Mouse (Mus musculus) embryonic facial prominence, embryonic 12.5 days (tissue): ENCODE measurements around the gene Asb1. TPM values are rescaled to one million over a fixed set of nuclear protein-coding genes. Genes with fewer than 3 reads are reported as not detected.
A peak's percentile ranks its signal among the peaks of the same experiment; 100 is the strongest.

ENCODE experiments used
- ATAC-seq: fragments of 200-750 bp; cut with Nextera tagmentation; 2 replicates; pipeline ENCODE4 v1.8.0; 2017; ENCODE audit not compliant: insufficient number of reproducible peaks, insufficient read depth, low FRiP score, low TSS enrichment
- H3K27ac ChIP-seq: fragments of 300-500 bp; sonication (generic); 2 replicates; pipeline ENCODE4 v1.5.1; 2016; ENCODE audit warnings: mild to moderate bottlenecking
- H3K27me3 ChIP-seq: fragments of 300-500 bp; sonication (generic); 2 replicates; pipeline ENCODE4 v1.6.1; 2016; ENCODE audit warnings: mild to moderate bottlenecking, moderate library complexity
- H3K36me3 ChIP-seq: fragments of 300-500 bp; sonication (generic); 2 replicates; pipeline ENCODE4 v1.6.1; 2016; ENCODE audit warnings: mild to moderate bottlenecking
- H3K4me1 ChIP-seq: fragments of 300-500 bp; sonication (generic); 2 replicates; pipeline ENCODE4 v1.6.1; 2016
- H3K4me2 ChIP-seq: fragments of 300-500 bp; sonication (generic); replicated peaks from 2 replicates; pipeline ENCODE4 v1.6.1; 2016; ENCODE audit warnings: mild to moderate bottlenecking, moderate library complexity
- H3K4me3 ChIP-seq: fragments of 300-500 bp; sonication (generic); 2 replicates; pipeline ENCODE4 v1.5.1; 2016; ENCODE audit warnings: mild to moderate bottlenecking
- H3K9ac ChIP-seq: fragments of 300-500 bp; sonication (generic); 2 replicates; pipeline ENCODE4 v1.6.1; 2016; ENCODE audit warnings: mild to moderate bottlenecking, moderate library complexity
- H3K9me3 ChIP-seq: fragments of 300-500 bp; sonication (generic); 2 replicates; pipeline ENCODE4 v1.6.1; 2016; ENCODE audit warnings: mild to moderate bottlenecking, moderate library complexity
- WGBS: fragments of 180-500 bp; shearing (Covaris S2); methylation state at CpG from one replicate; pipeline ENCODE4 v1.1.7; 2016; 5-methylcytosine and 5-hydroxymethylcytosine counted together
- polyA plus RNA-seq: library from polyadenylated mRNA; unstranded; fragments of >200 nt; fragmentation: Nextera tagmentation; extraction: Ambion mirVana; gene quantifications from 2 replicates; pipeline ENCODE4 v1.2.1, GENCODE M21; 2016

Gene Asb1
- polyA plus RNA-seq, 1 experiment from 2014 or later = 9.0 TPM

- H3K9me3 ChIP-seq = no peaks in the 10 kb centered on the region
- no peak overlapping the region for H3K4me3 ChIP-seq
- WGBS = 84% methylated on average over 4 of the region's 4 CpGs
- no peaks in the 10 kb centered on the region for H3K4me1 ChIP-seq
- ATAC-seq = no peak
- no peak overlapping the region for H3K4me2 ChIP-seq
- H3K36me3 ChIP-seq = peaks cover 12% of the 10 kb centered on the region; the same call in 1 of the 2 replicates
- H3K9ac ChIP-seq = no peak overlapping the region
- H3K27ac ChIP-seq = no peak overlapping the region
- H3K27me3 ChIP-seq = peaks cover 9% of the 10 kb centered on the region
Observed at GRCm38 (mm10) chr1:91532243-91532642, 8.1 kb upstream of the Asb1 start.

- Histone ChIP-seq H3K4me3 (no peak overlapping the region), H3K27ac (peak overlapping the region; percentile 9; the same call in 1 of the 2 replicates), H3K27me3 (peaks cover 12% of the 10 kb centered on the region), H3K9me3 (no peaks in the 10 kb centered on the region), H3K4me1 (no peaks in the 10 kb centered on the region), H3K9ac (no peak overlapping the region), H3K36me3 (peaks cover 6% of the 10 kb centered on the region; the same call in 1 of the 2 replicates), H3K4me2 (no peak overlapping the region)
- no peak for ATAC-seq
- WGBS = 86% methylated on average over 5 of the region's 5 CpGs
Observed at GRCm38 (mm10) chr1:91532892-91533291, 7.5 kb upstream of the Asb1 start.

DNA sequence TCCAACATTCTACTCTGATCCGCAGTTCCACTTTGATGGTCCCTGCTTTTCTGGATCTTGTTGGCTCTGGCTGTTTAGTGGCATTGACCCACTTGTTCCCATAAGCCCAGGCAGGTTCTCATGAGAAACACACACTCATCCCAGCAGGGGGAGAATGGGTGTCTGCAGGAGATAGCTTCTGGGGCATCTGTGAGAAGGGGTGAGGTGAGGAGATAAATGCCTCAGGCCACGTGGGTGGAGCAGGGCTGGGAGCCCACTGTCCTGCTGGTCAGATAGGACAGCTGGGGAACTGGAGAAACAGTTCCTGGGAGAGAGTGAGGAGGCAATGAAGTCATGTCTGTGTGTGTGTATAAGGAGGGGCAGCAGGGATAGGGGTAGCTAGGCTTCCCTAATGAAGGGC lies 6.9 kb upstream of the Asb1 start:
- 54% methylated on average over 2 of the region's 2 CpGs for WGBS
- no peak overlapping the region for H3K9ac ChIP-seq
- no peak overlapping the region for H3K4me2 ChIP-seq
- peaks cover 6% of the 10 kb centered on the region; the same call in 1 of the 2 replicates for H3K36me3 ChIP-seq
- H3K4me1 ChIP-seq = no peaks in the 10 kb centered on the region
- no peak for ATAC-seq
- no peak overlapping the region for H3K4me3 ChIP-seq
- peaks cover 18% of the 10 kb centered on the region for H3K27me3 ChIP-seq
- H3K27ac ChIP-seq = peak overlapping the region; percentile 9; the same call in 1 of the 2 replicates
- no peaks in the 10 kb centered on the region for H3K9me3 ChIP-seq

DNA sequence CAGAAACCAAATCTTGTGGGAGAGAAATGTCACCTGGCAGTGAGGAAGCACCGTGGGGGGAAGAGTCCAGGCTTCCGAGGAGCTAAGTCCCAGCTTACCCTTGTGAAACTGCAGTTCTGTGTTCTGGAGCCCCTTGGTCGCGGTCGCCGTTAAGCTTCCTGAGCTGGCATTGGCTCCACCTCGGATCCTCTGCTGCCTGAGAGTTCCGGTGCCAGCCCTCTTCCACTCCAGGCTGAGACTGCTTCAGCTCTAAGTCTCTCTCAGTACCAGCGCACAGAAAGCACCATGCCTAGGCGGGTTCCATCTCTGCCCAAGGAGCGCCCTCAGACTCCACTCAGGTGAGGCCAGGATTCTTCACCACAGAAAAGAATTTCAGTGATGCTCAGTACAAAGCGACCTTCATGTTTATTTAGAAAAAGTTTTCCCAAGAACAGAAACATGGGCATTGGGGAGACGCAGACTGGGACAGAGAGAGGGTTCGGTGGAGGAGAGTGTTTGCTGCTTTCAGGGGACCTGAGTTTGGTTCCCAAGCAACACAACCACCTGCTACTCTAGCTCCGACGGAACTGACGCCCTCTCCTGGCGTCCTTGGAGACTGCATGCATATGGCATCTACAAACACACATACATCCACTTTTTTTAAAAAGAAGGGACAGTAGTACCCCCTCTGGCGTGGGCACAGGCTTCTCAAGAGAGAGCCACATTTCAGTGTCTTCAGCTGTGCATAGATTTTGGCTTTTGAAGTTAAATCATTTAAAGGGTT lies 6.2 kb upstream of the Asb1 start:
- Histone ChIP-seq H3K27me3 (peaks cover 24% of the 10 kb centered on the region), H3K4me2 (no peak overlapping the region), H3K9ac (no peak overlapping the region), H3K36me3 (peaks cover 6% of the 10 kb centered on the region; the same call in 1 of the 2 replicates), H3K27ac (no peak overlapping the region), H3K9me3 (no peaks in the 10 kb centered on the region), H3K4me3 (no peak overlapping the region), H3K4me1 (no peaks in the 10 kb centered on the region)
- ATAC-seq = no peak
- 71% methylated on average over 19 of the region's 19 CpGs for WGBS

- peaks cover 11% of the 10 kb centered on the region for H3K4me1 ChIP-seq
- no peaks in the 10 kb centered on the region for H3K36me3 ChIP-seq
- ATAC-seq = no peak
- WGBS = 18% methylated on average over 22 of the region's 22 CpGs
- no peak overlapping the region for H3K4me3 ChIP-seq
- H3K9me3 ChIP-seq = no peaks in the 10 kb centered on the region
- no peak overlapping the region for H3K27ac ChIP-seq
- peaks cover 32% of the 10 kb centered on the region for H3K27me3 ChIP-seq
- H3K9ac ChIP-seq = no peak overlapping the region
- H3K4me2 ChIP-seq = no peak overlapping the region
Observed at GRCm38 (mm10) chr1:91537786-91538569, 2.4 kb upstream of the Asb1 start.

DNA sequence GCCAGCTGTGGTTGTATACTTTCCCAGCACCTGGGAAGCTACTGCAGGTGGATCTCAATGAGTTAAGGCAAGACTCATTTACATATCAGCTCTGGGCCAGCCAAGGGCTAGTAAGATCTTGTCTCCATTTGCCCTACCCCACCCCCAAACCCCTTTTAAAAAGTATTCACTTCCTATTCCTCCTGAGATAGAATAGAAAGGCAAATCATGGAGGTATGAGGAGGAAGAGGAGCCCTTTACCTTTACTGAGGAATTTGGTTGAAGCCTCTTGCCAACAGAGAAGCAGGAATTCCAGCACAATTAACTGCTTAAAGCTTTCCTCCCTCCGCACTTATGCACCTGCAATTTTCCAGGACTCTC lies 1.8 kb upstream of the Asb1 start:
- WGBS = 40% methylated on average over 1 of the region's 1 CpGs
- Histone ChIP-seq H3K27me3 (peaks cover 32% of the 10 kb centered on the region), H3K4me3 (no peak overlapping the region), H3K4me2 (no peak overlapping the region), H3K36me3 (no peaks in the 10 kb centered on the region), H3K9ac (no peak overlapping the region), H3K27ac (no peak overlapping the region), H3K4me1 (peaks cover 11% of the 10 kb centered on the region), H3K9me3 (no peaks in the 10 kb centered on the region)
- no peak for ATAC-seq

- WGBS = 30% methylated on average over 6 of the region's 6 CpGs
- no peak for ATAC-seq
- H3K4me2 ChIP-seq = peak overlapping the region; percentile 96
- no peak overlapping the region for H3K9ac ChIP-seq
- no peaks in the 10 kb centered on the region for H3K36me3 ChIP-seq
- H3K9me3 ChIP-seq = no peaks in the 10 kb centered on the region
- peak overlapping the region; percentile 90; the same call in 1 of the 2 replicates for H3K4me3 ChIP-seq
- peaks cover 32% of the 10 kb centered on the region for H3K27me3 ChIP-seq
- H3K4me1 ChIP-seq = peaks cover 11% of the 10 kb centered on the region
- no peak overlapping the region for H3K27ac ChIP-seq
Observed at GRCm38 (mm10) chr1:91539246-91539645, 1.1 kb upstream of the Asb1 start.

- Histone ChIP-seq H3K27ac (no peak overlapping the region), H3K4me2 (peak overlapping the region; percentile 96), H3K9ac (peak overlapping the region; percentile 41), H3K9me3 (no peaks in the 10 kb centered on the region), H3K4me1 (peaks cover 11% of the 10 kb centered on the region), H3K36me3 (0 out of 2 replicates have a peak, but pooled peaks cover 2% of the 10 kb centered on the region), H3K4me3 (peak overlapping the region; percentile 90), H3K27me3 (peaks cover 32% of the 10 kb centered on the region)
- ATAC-seq = 0 out of 2 replicates have a peak, but pooled peaks have one; percentile 12
- WGBS = 3% methylated on average over 22 of the region's 22 CpGs
Observed at GRCm38 (mm10) chr1:91539704-91540270, 557 bp upstream of the Asb1 start.

DNA sequence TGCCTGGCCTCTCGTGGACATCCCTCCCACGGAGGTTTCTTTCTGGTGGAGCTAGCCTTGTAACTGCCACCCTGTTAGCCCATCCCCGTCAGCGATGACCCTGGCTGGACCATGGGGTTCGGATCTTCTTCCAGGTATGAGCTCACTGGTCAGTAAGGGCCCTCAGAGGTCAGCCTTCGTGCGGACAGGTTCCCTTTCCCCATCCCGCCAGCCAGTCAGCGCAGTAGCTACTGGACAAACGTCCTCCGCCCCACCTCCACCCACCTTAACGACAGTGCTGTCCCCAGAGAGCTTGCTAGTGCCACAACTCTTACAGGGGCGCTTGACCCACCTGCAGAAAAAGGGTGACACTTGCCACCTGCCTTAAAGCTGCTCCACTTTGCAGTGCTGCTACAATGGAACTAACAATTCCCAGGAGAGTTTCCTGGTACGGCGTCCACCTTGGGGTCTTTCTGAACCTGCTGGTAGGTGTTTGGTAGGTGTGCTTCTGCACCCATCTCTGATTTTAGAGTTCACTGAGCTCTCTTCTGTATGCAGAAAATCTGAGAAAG lies 773 bp downstream of the Asb1 start:
- peak overlapping the region; percentile 69 for H3K9ac ChIP-seq
- peak overlapping the region; percentile 96 for H3K4me2 ChIP-seq
- H3K4me1 ChIP-seq = peaks cover 11% of the 10 kb centered on the region
- H3K27ac ChIP-seq = no peak overlapping the region
- WGBS = 15% methylated on average over 15 of the region's 15 CpGs
- H3K9me3 ChIP-seq = no peaks in the 10 kb centered on the region
- peaks cover 31% of the 10 kb centered on the region for H3K27me3 ChIP-seq
- H3K4me3 ChIP-seq = peak overlapping the region; percentile 90
- H3K36me3 ChIP-seq = peaks cover 9% of the 10 kb centered on the region
- no peak for ATAC-seq

DNA sequence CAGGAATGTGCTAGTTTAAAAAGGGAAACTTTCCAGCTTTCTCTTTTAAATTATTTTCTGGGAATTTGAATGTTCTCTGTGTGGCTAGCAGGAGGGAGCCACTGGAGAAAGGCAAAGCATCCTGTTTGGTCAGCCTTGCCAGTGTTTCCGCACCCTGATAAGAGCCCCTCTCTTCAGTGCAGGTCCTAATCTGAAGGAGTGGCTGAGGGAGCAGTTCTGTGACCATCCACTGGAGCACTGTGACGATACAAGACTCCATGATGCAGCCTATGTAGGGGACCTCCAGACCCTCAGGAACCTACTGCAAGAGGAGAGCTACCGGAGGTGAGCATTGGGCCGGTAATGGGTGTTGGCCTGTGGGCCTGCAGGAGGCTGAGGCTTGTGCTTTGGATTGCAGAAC lies 3.6 kb downstream of the Asb1 start:
- WGBS = 86% methylated on average over 4 of the region's 4 CpGs
- no peak for ATAC-seq
- no peak overlapping the region for H3K4me3 ChIP-seq
- H3K4me1 ChIP-seq = peaks cover 11% of the 10 kb centered on the region
- H3K9ac ChIP-seq = no peak overlapping the region
- H3K27ac ChIP-seq = no peak overlapping the region
- no peaks in the 10 kb centered on the region for H3K9me3 ChIP-seq
- peaks cover 28% of the 10 kb centered on the region for H3K36me3 ChIP-seq
- H3K27me3 ChIP-seq = peaks cover 9% of the 10 kb centered on the region
- H3K4me2 ChIP-seq = no peak overlapping the region

- H3K4me3 ChIP-seq = no peak overlapping the region
- no peak for ATAC-seq
- WGBS = 66% methylated on average over 1 of the region's 1 CpGs
Observed at GRCm38 (mm10) chr1:91545226-91545625, 4.9 kb downstream of the Asb1 start.

More at GRCm38 (mm10) chr1:91545226-91545625, 4.9 kb downstream of the Asb1 start:
- H3K27ac ChIP-seq = no peak overlapping the region
- H3K9ac ChIP-seq = no peak overlapping the region
- no peaks in the 10 kb centered on the region for H3K27me3 ChIP-seq
- H3K4me2 ChIP-seq = no peak overlapping the region
- no peaks in the 10 kb centered on the region for H3K9me3 ChIP-seq
- H3K36me3 ChIP-seq = peaks cover 28% of the 10 kb centered on the region
- peaks cover 8% of the 10 kb centered on the region for H3K4me1 ChIP-seq
